Mouse (Mus musculus) retina, postnatal 7 days (tissue): ENCODE data around the gene Chd1.

ENCODE experiments used
- DNase-seq: peaks from one replicate; pipeline ENCODE4 v3.0.0-alpha.2; 2012; ENCODE audit warnings: low read depth, low spot score

Chd1 gene

DNA sequence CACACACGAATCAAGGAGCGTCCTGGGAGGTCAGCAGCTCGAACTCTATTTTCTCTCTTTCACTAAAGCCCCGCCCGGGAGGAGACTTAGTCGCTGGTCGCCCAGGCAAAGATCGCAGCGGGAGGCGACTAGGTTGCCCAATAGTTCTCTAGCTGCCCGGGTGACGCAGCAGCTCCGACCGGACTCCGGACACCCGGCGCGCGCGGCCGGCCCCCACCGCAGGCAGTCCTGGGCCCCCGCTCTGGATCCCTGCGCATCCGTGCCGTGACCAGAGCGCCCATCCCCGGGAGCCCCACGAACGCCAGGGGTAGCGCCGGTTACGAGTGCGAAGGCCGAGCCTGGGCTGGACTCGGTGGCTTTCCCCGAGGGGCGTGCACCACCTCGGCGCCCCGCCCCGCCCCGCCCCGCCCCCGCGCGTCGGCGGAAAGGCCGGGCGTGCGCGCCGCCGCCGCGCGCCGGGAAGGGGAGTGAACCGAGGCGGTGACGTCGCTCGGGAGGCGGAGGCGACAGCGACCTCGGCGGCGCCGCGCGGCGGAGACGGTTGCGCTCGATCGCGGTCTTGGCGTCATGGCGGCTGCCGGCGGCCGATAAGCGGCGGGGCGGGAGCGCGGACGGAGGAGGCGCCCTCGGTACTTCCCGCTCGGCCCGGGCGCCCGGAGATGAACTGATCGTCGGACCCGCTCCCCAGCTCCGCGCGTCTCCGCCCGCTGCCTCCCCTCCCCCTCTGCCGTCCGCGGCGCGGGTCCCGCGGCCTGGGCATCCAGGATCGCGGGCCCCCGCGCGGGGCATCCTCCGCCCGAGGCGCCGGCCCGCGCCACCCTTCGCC lies at the start of gene Chd1:
Chd1 (plus strand) TSS at position 493 of the 826 bp plus-strand sequence.
- DNase-seq: peak; percentile 82

DNA sequence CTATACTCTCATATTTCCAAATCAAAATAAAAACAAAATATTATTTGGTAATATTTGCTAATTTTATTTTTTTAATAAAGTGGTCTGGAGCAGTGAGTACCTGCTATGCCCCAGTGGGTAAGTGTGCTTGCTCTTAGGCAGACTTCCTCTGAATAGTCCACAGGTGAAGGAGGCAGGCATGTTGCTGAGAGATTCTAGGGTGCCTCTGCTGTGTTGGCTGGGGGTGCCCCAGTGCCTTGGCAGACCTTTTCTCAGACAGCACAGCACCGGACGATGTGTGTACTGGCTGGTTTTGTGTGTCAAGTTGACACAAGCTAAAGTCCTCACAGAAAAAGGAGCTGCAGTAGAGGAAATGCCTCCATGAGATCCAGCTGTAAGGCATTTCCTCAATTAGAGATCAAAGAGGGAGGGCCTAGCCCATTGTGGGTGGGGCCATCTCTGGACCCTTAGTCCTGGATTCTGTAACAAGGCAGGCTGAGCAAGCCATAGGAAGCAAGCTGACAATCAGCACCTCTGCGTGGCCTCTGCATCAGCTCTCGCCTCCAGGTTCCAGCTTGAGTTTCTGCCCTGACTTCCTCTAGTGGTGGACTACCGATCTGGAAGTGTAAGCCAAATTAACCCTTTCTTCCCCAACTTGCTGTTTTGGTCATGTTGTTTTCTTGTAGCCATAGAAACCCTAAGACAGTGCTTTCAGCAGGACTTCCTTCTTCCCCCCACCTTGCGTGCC lies 47.7 kb upstream of the Chd1 start:
- DNase-seq: no peak

- no peak for DNase-seq
These were observed 31.9 kb upstream of the Chd1 start for GRCm38 (mm10) chr17:15672870-15673269.

DNA sequence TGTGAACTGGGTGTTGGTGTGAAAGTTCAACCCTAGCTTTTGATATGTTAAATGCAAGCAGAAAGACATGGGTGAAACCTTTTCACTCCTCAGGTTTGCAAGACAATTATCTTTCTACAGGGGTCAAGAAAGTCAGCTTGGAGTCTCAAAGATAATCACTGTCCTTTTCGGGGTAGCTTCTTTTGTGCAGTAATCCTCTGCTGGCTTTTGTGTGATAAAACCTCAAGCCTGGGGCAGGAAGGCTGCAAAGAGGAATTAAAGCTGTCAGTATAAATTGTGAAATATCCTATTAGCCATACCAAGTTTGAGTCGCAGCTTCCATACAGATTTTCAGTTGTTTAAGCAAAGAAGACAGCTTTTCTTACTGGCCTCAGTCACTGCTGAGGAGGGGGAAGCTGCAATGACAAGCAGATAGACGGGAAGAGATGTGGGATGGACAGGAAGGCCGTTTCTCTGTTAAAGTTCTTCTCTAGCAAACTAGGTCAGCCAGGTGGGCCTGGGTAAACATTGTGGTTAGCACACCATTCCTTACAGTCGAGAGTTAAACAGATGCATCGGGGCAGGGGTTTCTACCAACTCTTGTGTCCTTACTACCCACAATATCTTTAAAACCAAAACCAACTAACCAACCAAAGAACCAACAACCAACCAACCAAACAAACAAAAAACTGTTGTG lies 26.7 kb upstream of the Chd1 start:
- DNase-seq: no peak

GRCm38 (mm10) chr17:15679966-15680630 lies 24.7 kb upstream of the Chd1 start:
- DNase-seq: no peak

DNA sequence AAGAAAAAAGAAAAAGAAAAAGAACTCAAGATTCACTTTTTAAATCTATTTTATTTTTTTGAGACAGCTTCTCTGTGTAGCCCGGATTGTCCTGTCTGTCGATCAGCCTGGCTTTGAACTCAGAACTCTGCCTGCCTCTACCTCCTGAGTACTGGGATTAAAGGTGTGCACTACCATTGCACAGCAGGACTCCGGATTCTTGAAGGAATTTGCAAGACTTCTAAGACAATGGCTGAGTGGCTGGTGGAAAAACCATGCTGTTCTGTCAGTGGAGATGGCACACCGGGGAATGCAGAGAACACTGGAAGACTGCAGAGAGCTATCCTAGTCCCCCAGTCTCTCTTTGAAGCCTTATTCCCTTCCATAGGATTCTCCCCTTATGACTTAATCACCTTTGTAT lies 24.1 kb upstream of the Chd1 start:
- no peak for DNase-seq

GRCm38 (mm10) chr17:15686396-15686795 lies 18.4 kb upstream of the Chd1 start:
- no peak for DNase-seq

DNA sequence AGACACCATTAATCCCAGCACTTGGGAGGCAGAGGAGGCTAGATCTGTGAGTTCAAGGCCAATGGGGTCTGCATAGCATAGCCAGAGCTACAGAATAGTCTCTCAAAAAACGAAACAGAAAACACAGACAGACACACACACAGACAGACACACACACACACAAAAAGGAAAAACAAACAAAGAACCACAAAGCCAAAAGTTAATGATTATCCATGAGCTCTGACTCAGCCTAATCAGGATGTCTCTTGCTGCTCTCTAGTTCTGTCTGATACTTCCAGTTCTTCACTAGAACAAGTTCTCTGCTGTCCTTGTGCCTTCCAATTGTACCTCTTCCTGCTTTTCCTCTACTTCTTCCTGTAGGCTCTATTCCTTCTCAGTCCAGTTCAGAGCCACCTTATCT lies 14.5 kb upstream of the Chd1 start:
- DNase-seq: no peak

- DNase-seq: no peak
These were observed 9.2 kb upstream of the Chd1 start for GRCm38 (mm10) chr17:15695566-15695965.

DNA sequence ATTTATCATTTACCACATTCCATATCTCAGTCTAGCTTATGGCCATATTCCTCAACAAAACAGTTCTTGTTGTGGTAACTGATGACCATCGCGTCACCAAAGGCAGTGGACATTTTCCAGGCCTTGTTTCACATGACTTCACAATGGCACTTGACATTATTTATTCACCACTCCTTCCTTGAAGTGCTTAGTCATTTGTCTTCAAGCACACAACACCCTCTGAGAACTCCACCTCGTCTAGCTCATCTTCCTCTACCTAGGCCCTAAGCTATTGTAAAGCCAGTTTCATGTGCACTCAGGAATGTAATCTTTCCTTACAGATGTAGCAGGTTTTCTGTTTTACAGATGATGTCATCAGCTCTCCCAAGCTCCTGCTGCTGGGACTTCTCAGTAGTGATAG lies 5.8 kb upstream of the Chd1 start:
- DNase-seq: no peak

- no peak for DNase-seq
These were observed 3.3 kb upstream of the Chd1 start for GRCm38 (mm10) chr17:15701505-15701904.

DNA sequence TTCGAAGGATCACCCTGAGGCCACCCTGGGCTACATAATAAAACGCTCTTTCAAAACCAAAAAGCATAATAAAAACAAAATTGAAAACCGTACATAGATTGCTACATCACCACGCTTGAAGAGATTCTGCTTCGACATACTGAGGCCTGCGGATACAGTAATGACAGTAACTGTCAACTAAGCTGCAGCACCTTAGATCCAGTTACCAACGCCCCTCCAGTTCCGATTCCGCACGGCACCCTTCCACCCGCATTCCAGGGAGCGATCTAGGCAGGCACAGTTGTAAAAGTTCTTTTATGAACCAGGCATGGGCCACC lies 651 bp upstream of the Chd1 start:
- no peak for DNase-seq

- DNase-seq: peak; percentile 29
These were observed 827 bp downstream of the Chd1 start for GRCm38 (mm10) chr17:15705303-15706284.

- no peak for DNase-seq
These were observed 9.7 kb downstream of the Chd1 start for GRCm38 (mm10) chr17:15714507-15714906.

DNA sequence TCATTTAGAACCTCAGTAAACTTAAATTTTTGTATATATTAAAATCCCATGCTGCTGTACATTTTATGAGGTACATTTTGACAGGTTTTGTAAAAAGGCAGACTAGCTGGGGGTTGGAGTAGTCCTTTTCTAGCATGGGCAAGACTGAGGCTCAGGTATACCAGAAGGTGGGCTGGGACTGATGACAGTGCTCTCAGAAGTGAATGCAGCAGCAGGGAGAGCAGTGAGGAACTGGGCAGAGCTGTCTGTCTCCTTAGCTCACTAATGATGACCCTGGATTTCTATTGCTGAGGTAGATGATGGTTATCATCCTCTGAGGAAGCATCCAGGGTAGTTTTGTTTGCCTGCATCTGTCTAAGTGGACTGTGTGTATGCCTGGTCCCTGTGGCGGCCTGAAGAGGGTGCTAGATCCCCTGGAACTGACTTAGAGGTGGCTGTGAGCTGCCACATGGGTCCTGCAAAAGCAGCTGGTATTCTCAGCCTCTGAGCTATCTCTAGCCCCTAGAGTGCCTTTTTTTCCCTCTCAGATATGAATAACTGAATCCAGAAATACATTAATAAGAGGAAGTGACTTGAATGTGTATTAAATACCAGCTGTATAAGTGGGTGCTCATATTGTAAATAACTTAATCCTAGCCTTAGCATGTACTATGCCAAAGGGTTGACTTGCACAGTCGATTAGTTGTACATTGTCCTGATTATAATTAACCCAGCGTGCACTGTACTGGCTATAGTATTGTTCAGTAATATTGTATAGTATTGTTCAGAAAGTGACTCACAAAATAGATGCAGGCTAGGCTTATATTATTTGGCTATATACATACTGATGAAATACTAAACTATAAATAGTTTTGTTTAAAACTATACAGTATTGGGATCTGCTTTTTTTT lies 10.5 kb downstream of the Chd1 start:
- DNase-seq: no peak

DNA sequence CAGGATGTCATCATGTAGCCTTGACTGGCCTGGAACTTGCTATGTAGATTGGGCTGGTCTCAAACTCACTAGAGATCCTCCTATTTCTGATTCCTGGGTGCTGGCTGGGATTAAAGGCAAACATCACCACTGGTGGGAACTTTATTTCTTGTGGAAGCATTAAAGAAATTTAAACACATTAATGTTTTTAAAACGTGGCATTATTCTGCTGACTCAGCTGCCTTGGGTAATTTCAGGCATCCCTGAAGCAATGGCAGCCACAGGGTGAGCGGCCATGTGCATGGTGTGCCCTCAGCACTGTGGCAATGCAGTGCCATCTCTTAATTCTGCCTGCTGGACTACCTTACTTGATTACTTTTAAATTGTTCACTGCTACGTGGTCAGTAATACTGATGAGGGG lies 11.2 kb downstream of the Chd1 start:
- no peak for DNase-seq

DNA sequence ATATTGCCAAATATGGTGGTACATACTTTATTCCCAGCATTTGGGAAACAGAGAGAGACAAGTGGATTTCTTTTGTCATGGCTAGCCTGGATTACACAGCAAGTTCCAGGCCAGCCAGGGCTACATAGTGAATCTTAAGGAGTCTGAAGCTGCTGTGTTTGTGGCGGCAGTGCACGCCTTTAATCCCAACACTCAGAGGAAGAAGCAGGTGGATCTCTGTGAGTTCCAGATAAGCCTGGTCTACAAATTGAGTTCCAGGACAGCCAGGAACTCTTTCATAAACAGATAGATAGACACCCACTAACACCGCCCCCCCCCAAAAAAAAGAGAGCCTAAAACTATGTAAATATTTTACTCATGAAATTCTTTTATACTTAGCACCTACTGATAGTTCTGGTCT lies 16.1 kb downstream of the Chd1 start:
- DNase-seq: no peak

GRCm38 (mm10) chr17:15723291-15723690 lies 18.5 kb downstream of the Chd1 start:
- DNase-seq: no peak

DNA sequence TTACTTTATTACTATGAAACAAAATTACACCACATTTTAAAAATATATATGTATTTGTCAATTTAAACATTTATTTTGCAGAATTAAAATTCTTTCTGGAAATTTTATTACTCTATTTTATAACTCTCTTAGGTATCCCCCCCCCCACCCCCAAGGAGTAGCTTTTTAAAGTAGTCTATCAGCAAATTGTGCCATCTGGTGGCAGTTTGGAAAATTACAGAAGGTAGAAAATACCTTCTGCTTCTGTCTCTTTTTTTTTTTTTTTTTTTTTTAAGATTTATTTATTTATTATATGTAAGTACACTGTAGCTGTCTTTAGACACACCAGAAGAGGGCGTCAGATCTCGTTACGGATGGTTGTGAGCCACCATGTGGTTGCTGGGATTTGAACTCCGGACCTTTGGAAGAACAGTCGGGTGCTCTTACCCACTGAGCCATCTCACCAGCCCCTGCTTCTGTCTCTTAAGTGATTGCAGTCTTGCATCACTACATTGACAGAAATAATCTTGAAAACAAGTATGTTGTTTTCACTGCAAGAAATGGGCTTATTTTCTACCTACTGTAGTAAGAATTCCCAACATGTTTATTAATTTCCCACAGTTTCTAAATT lies 19.2 kb downstream of the Chd1 start:
- peak; percentile 43 for DNase-seq
